Mouse (Mus musculus): ENCODE results near the gene Ak7. TPM values are rescaled to one million over a fixed set of nuclear protein-coding genes. Genes with fewer than 3 reads are reported as not detected.
A peak's percentile ranks its signal among the peaks of the same experiment; 100 is the strongest.

Ak7 gene
- polyA plus RNA-seq, 2 experiments = 0.04 TPM; not detected in 1

- no peak for ATAC-seq (ENCODE audit: insufficient read depth)
These were observed 5.3 kb upstream of the Ak7 start for GRCm38 (mm10) chr12:105700433-105700832.

GRCm38 (mm10) chr12:105718616-105719015, 12.8 kb downstream of the Ak7 start:
- TF ChIP-seq CTCF (IDR thresholded peaks at IDR 0.05; ENCODE audit: low read depth) (no peak), EP300 (IDR thresholded peaks at IDR 0.05; ENCODE audit: low read depth) (no peak)
- Histone ChIP-seq H3K27ac (no peak overlapping the region), H3K9ac (replicated peaks) (no peak overlapping the region), H3K9me3 (ENCODE audit: control insufficient read depth, low read length) (no peaks in the 10 kb centered on the region), H3K4me1 (replicated peaks; ENCODE audit: control insufficient read depth in 2 of 2, insufficient read depth in 2 of 2, low read length in 1 of 2) (peaks cover 0 to 5% of the 10 kb centered on the region in 2 experiments; a peak in 2 of 4 replicates), H3K4me3 (ENCODE audit: insufficient read depth in 1 of 2, low read depth in 2 of 2, low read length in 2 of 2) (peak overlapping the region in 1 of 2 experiments; percentile 21; a peak in 2 of 4 replicates), H3K27me3 (ENCODE audit: control insufficient read depth, insufficient read depth, low read length) (no peaks in the 10 kb centered on the region), H3K4me2 (ENCODE audit: low read depth) (peak overlapping the region; percentile 40), H3K36me3 (replicated peaks; ENCODE audit: control insufficient read depth, insufficient read depth, low read depth) (no peaks in the 10 kb centered on the region)
- peak in 1 of 3 experiments; percentile 40 for DNase-seq (ENCODE audit: low read depth in 3 of 3, low spot score in 3 of 3)
- 47% methylated on average over 17 of the region's 17 CpGs for WGBS (ENCODE audit: insufficient replicate concordance)
- ATAC-seq (ENCODE audit: insufficient read depth) = peak; percentile 66

More at GRCm38 (mm10) chr12:105700433-105700832, 5.3 kb upstream of the Ak7 start:
- no peak overlapping the region for H3K27ac ChIP-seq
- H3K27me3 ChIP-seq (ENCODE audit: control insufficient read depth, insufficient read depth, low read length) = no peaks in the 10 kb centered on the region
- H3K4me1 ChIP-seq (replicated peaks; ENCODE audit: control insufficient read depth in 2 of 2, insufficient read depth in 2 of 2, low read length in 1 of 2) = peaks cover 3 to 5% of the 10 kb centered on the region in 2 experiments
- no peak overlapping the region for H3K4me2 ChIP-seq (ENCODE audit: low read depth)
- 83% methylated on average over 12 of the region's 12 CpGs for WGBS (ENCODE audit: insufficient replicate concordance)
- H3K9me3 ChIP-seq (ENCODE audit: control insufficient read depth, low read length) = no peaks in the 10 kb centered on the region
- H3K9ac ChIP-seq (replicated peaks) = no peak overlapping the region
- no peak overlapping the region for H3K4me3 ChIP-seq (ENCODE audit: insufficient read depth in 1 of 2, low read depth in 2 of 2, low read length in 2 of 2)
- TF ChIP-seq CTCF (IDR thresholded peaks at IDR 0.05; ENCODE audit: low read depth) (no peak), EP300 (IDR thresholded peaks at IDR 0.05; ENCODE audit: low read depth) (no peak)
- no peak for DNase-seq (ENCODE audit: low read depth in 3 of 3, low spot score in 3 of 3)
- no peaks in the 10 kb centered on the region for H3K36me3 ChIP-seq (replicated peaks; ENCODE audit: control insufficient read depth, insufficient read depth, low read depth)

GRCm38 (mm10) chr12:105720196-105720595, 14.4 kb downstream of the Ak7 start:
- ATAC-seq (ENCODE audit: insufficient read depth) = no peak
- DNase-seq (ENCODE audit: low read depth in 3 of 3, low spot score in 3 of 3) = no peak
- Histone ChIP-seq H3K9ac (replicated peaks) (no peak overlapping the region), H3K36me3 (replicated peaks; ENCODE audit: control insufficient read depth, insufficient read depth, low read depth) (no peaks in the 10 kb centered on the region), H3K27me3 (ENCODE audit: control insufficient read depth, insufficient read depth, low read length) (no peaks in the 10 kb centered on the region), H3K4me2 (ENCODE audit: low read depth) (no peak overlapping the region), H3K4me1 (replicated peaks; ENCODE audit: control insufficient read depth in 2 of 2, insufficient read depth in 2 of 2, low read length in 1 of 2) (peaks cover 4 to 16% of the 10 kb centered on the region in 2 experiments; a peak in 3 of 4 replicates), H3K9me3 (ENCODE audit: control insufficient read depth, low read length) (no peaks in the 10 kb centered on the region), H3K27ac (no peak overlapping the region), H3K4me3 (ENCODE audit: insufficient read depth in 1 of 2, low read depth in 2 of 2, low read length in 2 of 2) (no peak overlapping the region)
- 46% methylated on average over 3 of the region's 3 CpGs for WGBS (ENCODE audit: insufficient replicate concordance)
- TF ChIP-seq CTCF (IDR thresholded peaks at IDR 0.05; ENCODE audit: low read depth) (no peak), EP300 (IDR thresholded peaks at IDR 0.05; ENCODE audit: low read depth) (no peak)

GRCm38 (mm10) chr12:105721452-105722132, 15.8 kb downstream of the Ak7 start:
- Histone ChIP-seq H3K4me3 (ENCODE audit: insufficient read depth in 1 of 2, low read depth in 2 of 2, low read length in 2 of 2) (no peak overlapping the region), H3K9me3 (ENCODE audit: control insufficient read depth, low read length) (no peaks in the 10 kb centered on the region), H3K4me2 (ENCODE audit: low read depth) (no peak overlapping the region), H3K27ac (no peak overlapping the region), H3K27me3 (ENCODE audit: control insufficient read depth, insufficient read depth, low read length) (no peaks in the 10 kb centered on the region), H3K4me1 (replicated peaks; ENCODE audit: control insufficient read depth in 2 of 2, insufficient read depth in 2 of 2, low read length in 1 of 2) (peaks cover 14 to 27% of the 10 kb centered on the region in 2 experiments), H3K36me3 (replicated peaks; ENCODE audit: control insufficient read depth, insufficient read depth, low read depth) (no peaks in the 10 kb centered on the region), H3K9ac (replicated peaks) (no peak overlapping the region)
- WGBS (ENCODE audit: insufficient replicate concordance) = 65% methylated on average over 14 of the region's 14 CpGs
- no peak for TF ChIP-seq CTCF (IDR thresholded peaks at IDR 0.05; ENCODE audit: low read depth)
- no peak for TF ChIP-seq EP300 (IDR thresholded peaks at IDR 0.05; ENCODE audit: low read depth)
- no peak for ATAC-seq (ENCODE audit: insufficient read depth)
- DNase-seq (ENCODE audit: low read depth in 3 of 3, low spot score in 3 of 3) = no peak

GRCm38 (mm10) chr12:105722657-105723056, 16.9 kb downstream of the Ak7 start:
- H3K27ac ChIP-seq = no peak overlapping the region
- no peaks in the 10 kb centered on the region for H3K27me3 ChIP-seq (ENCODE audit: control insufficient read depth, insufficient read depth, low read length)
- ATAC-seq (ENCODE audit: insufficient read depth) = no peak
- H3K4me3 ChIP-seq (ENCODE audit: insufficient read depth in 1 of 2, low read depth in 2 of 2, low read length in 2 of 2) = no peak overlapping the region
- H3K36me3 ChIP-seq (replicated peaks; ENCODE audit: control insufficient read depth, insufficient read depth, low read depth) = no peaks in the 10 kb centered on the region
- peak; percentile 38 to 42 (median 39) for DNase-seq (ENCODE audit: low read depth in 3 of 3, low spot score in 3 of 3)
- peaks cover 23 to 38% of the 10 kb centered on the region in 2 experiments for H3K4me1 ChIP-seq (replicated peaks; ENCODE audit: control insufficient read depth in 2 of 2, insufficient read depth in 2 of 2, low read length in 1 of 2)
- H3K9me3 ChIP-seq (ENCODE audit: control insufficient read depth, low read length) = no peaks in the 10 kb centered on the region
- no peak overlapping the region for H3K4me2 ChIP-seq (ENCODE audit: low read depth)
- TF ChIP-seq EP300 (IDR thresholded peaks at IDR 0.05; ENCODE audit: low read depth) (no peak), CTCF (IDR thresholded peaks at IDR 0.05; ENCODE audit: low read depth) (peak; percentile 80)
- 1% methylated on average over 5 of the region's 5 CpGs for WGBS (ENCODE audit: insufficient replicate concordance)
- no peak overlapping the region for H3K9ac ChIP-seq (replicated peaks)

Measured in liver, embryonic 14.5 days (tissue).